Mouse (Mus musculus) adrenal gland, postnatal 0 days (tissue): ENCODE measurements around the gene Slc38a7. TPM values are rescaled to one million over a fixed set of nuclear protein-coding genes. Genes with fewer than 3 reads are reported as not detected.

Source experiments
- polyA plus RNA-seq: library from polyadenylated mRNA; unstranded; fragments of >200 nt; fragmentation: Nextera tagmentation; extraction: Ambion mirVana; gene quantifications from 2 replicates; pipeline ENCODE4 v1.2.1, GENCODE M21; 2015

The Slc38a7 gene
- 13.8 and 22.4 TPM in 2 replicates for polyA plus RNA-seq

GRCm38 (mm10) chr8:95853102-95853843 is at the start of gene Slc38a7:
Gene Slc38a7, minus strand, starts transcription at chr8:95853539.

DNA sequence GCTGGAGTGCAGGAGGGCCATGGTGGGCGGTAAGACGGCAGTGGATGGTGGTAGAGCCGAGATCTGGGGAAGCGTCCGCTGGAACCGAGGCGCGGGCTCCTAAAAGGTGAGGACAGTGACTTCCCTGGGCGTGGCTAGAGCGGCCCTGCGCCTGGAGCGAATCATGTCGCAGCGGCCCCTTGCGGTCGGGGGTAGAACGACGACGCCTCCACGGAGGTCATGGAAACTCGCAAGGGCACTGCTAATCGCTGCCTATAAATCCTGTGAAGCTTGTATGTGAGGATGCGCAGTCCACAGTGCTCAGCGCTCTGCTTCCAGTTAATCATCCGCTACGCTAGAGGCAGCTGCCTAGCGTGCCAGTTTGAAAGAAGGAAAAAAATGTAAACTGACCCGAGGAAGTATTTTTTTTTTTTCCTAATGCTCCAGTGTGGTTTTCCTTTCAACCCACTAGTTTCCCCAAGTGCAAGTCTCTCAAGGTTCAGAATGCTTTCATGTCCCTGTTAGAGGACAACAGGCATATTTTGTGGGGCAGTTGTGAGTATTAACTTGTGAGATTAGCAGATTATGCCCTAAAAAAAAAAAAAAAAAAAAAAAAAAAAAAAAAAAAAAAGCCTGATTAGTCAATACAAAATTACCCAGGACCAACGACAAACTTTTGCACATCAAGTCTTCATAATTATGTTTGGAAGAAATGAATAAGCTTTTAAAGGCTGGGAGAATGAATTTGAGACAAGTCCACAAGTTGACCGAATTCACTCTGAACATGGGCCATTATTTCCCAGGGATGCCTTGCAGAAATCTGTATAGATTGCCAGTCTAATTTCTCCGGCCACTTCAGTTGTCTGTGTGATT is 35.2 kb upstream of the Slc38a7 start, which contains the start of gene Got2:
Gene Got2 (minus strand): TSS at position 263 of the 852 bp plus-strand sequence.

GRCm38 (mm10) chr8:95825162-95825561 is 28.2 kb downstream of the Slc38a7 start, which contains the start of gene Sap18b:
Gene Sap18b, plus strand, starts transcription at chr8:95825346.

GRCm38 (mm10) chr8:95807331-95807843 is 46.0 kb downstream of the Slc38a7 start, which contains the start of gene Cnot1:
Gene Cnot1, minus strand, starts transcription at chr8:95807464.

Other genes starting within 250 kb of the Slc38a7 start
- gene Gins3, start 220.1 kb downstream of the Slc38a7 start, polyA plus RNA-seq = 4.2 and 7.1 TPM in 2 replicates
- gene Ndrg4, start 176.6 kb downstream of the Slc38a7 start, polyA plus RNA-seq = 31.8 and 75.4 TPM in 2 replicates
- 11.3 and 27.3 TPM in 2 replicates for gene Setd6, start 137.7 kb downstream of the Slc38a7 start, polyA plus RNA-seq
- 19.5 and 27.1 TPM in 2 replicates for gene Cnot1, start 46.1 kb downstream of the Slc38a7 start, polyA plus RNA-seq
- gene Sap18b, start 28.2 kb downstream of the Slc38a7 start, polyA plus RNA-seq = 372 and 452 TPM in 2 replicates
- gene Got2, start 35.0 kb upstream of the Slc38a7 start, polyA plus RNA-seq = 100 and 143 TPM in 2 replicates